Mouse (Mus musculus) testis, adult 2 months (tissue): ENCODE results near the gene Cth.

Source experiments
- CTCF ChIP-seq: fragments of 200-500 bp; IDR thresholded peaks from 2 replicates; pipeline ENCODE4 v1.5.1; 2012; ENCODE audit warnings: low read depth, mild to moderate bottlenecking, inconsistent platforms, low read length, moderate library complexity; ENCODE audit not compliant: control insufficient read depth, insufficient read depth, insufficient replicate concordance
- POLR2A ChIP-seq: fragments of 200-500 bp; IDR thresholded peaks from 2 replicates; pipeline ENCODE4 v1.6.1; 2012; ENCODE audit warnings: low read depth, mild to moderate bottlenecking, inconsistent platforms, low read length, moderate library complexity; ENCODE audit not compliant: control insufficient read depth

DNA sequence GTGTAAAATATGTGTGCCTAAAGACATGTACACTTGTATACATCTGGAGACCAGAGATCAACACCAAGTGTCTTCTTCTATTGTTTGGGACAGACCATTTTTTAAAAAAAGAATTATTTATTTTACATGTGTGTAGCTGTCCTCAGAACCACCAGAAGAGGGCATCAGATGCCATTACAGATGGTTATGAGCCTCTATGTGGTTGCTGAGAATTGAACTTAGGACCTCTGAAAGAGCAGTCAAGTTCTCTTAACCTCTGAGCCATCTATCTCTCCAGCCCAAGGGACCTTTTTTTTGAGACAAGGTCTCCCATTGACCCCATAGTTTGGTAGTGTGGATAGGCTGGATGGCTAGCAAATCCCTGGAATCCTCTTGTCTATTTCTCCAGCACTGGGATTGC lies 33.1 kb downstream of the Cth start:
- TF ChIP-seq CTCF (no peak), POLR2A (no peak)
